Mouse (Mus musculus) CH12.LX (cell line): Measurements from ENCODE around the gene Dip2b. TPM values are rescaled to one million over a fixed set of nuclear protein-coding genes. Genes with fewer than 3 reads are reported as not detected.

ENCODE experiments used
- DNase-seq: peaks from one replicate; pipeline ENCODE4 v3.0.0-alpha.2; 2013; ENCODE audit errors: extremely low read depth
- H3K27ac ChIP-seq: 2 replicates; pipeline ENCODE4 v1.5.1; 2012; ENCODE audit warnings: low read depth, mild to moderate bottlenecking, control low read depth, moderate library complexity; ENCODE audit not compliant: insufficient read depth
- H3K27me3 ChIP-seq: replicated peaks from 2 replicates; pipeline ENCODE3; 2012; ENCODE audit warnings: inconsistent platforms
- H3K36me3 ChIP-seq, 2 experiments: replicated peaks in 1 of 2; 2 replicates each; pipeline versions ENCODE3 to v1.6.1; 2012; ENCODE audit warnings: inconsistent platforms in 1 of 2, low read length in 1 of 2, mild to moderate bottlenecking in 1 of 2, mixed read lengths in 1 of 2, moderate library complexity in 1 of 2; ENCODE audit not compliant: control insufficient read depth in 1 of 2, insufficient read depth in 1 of 2
- H3K4me1 ChIP-seq, 2 experiments: 2 replicates each; pipeline ENCODE4 v1.6.1; 2012; ENCODE audit warnings: inconsistent platforms in 1 of 2, moderate library complexity in 1 of 2; ENCODE audit not compliant: insufficient read depth in 2 of 2, control insufficient read depth in 1 of 2
- H3K4me2 ChIP-seq: 2 replicates; pipeline ENCODE4 v1.6.1; 2012; ENCODE audit warnings: low read depth, mild to moderate bottlenecking, control low read depth; ENCODE audit not compliant: poor library complexity, insufficient read depth, severe bottlenecking
- H3K4me3 ChIP-seq, 3 experiments: fragments of 150-350 bp in 1 of 3; sonication (generic) in 1 of 3; replicated peaks in 1 of 3; 2 replicates each; pipeline versions ENCODE3 to v1.5.1; 2011 to 2012; ENCODE audit warnings: low read depth in 2 of 3, low read length in 2 of 3, mild to moderate bottlenecking in 2 of 3, moderate library complexity in 2 of 3, control low read depth in 1 of 3, improper control_type of control experiment in 1 of 3, inconsistent platforms in 1 of 3, mixed read lengths in 1 of 3; ENCODE audit not compliant: poor library complexity in 1 of 3
- H3K79me2 ChIP-seq: replicated peaks from 2 replicates; pipeline ENCODE4 v1.6.1; 2012; ENCODE audit warnings: mild to moderate bottlenecking, moderate library complexity; ENCODE audit not compliant: control insufficient read depth, poor library complexity, insufficient read depth, severe bottlenecking; ENCODE audit errors: extremely low read depth
- H3K9ac ChIP-seq: 2 replicates; pipeline ENCODE4 v1.6.1; 2012; ENCODE audit warnings: low read depth, mild to moderate bottlenecking, control low read depth, moderate library complexity; ENCODE audit not compliant: insufficient read depth
- H3K9me3 ChIP-seq: replicated peaks from 2 replicates; pipeline ENCODE3; 2012; ENCODE audit warnings: low read length, inconsistent platforms, mixed read lengths
- BHLHE40 ChIP-seq: IDR thresholded peaks from 2 replicates; pipeline ENCODE4 v1.6.1; 2011; ENCODE audit warnings: mild to moderate bottlenecking, low read depth, low read length, improper control_type of control experiment
- CHD1 ChIP-seq: IDR thresholded peaks from 2 replicates; pipeline ENCODE4 v1.6.1; 2012; ENCODE audit warnings: low read depth, low read length, improper control_type of control experiment, inconsistent platforms
- CHD2 ChIP-seq: IDR thresholded peaks from 2 replicates; pipeline ENCODE4 v1.6.1; 2011; ENCODE audit warnings: low read length, improper control_type of control experiment
- CTCF ChIP-seq, 2 experiments: IDR thresholded peaks in 1 of 2; conservative IDR thresholded peaks in 1 of 2; 2 replicates each; pipeline ENCODE4 v1.5.1; 2011 to 2012; ENCODE audit warnings: low read depth in 2 of 2, low read length in 2 of 2, improper control_type of control experiment in 1 of 2, inconsistent platforms in 1 of 2, mild to moderate bottlenecking in 1 of 2, moderate library complexity in 1 of 2
- ELF1 ChIP-seq: IDR thresholded peaks from 2 replicates; pipeline ENCODE4 v1.6.1; 2014; ENCODE audit warnings: low read depth, mild to moderate bottlenecking, inconsistent platforms, low read length, improper control_type of control experiment
- EP300 ChIP-seq: IDR thresholded peaks from 2 replicates; pipeline ENCODE4 v1.6.1; 2011; ENCODE audit warnings: low read length, improper control_type of control experiment
- ETS1 ChIP-seq: conservative IDR thresholded peaks from 2 replicates; pipeline ENCODE4 v1.6.1; 2012; ENCODE audit warnings: low read depth, mild to moderate bottlenecking, inconsistent platforms, low read length, improper control_type of control experiment, moderate library complexity
- HCFC1 ChIP-seq: IDR thresholded peaks from 2 replicates; pipeline ENCODE4 v1.6.1; 2012; ENCODE audit warnings: low read depth, mild to moderate bottlenecking, inconsistent platforms, low read length, improper control_type of control experiment
- IRF4 ChIP-seq: IDR thresholded peaks from 2 replicates; pipeline ENCODE4 v1.6.1; 2014; ENCODE audit warnings: low read depth, mild to moderate bottlenecking, inconsistent platforms, low read length, improper control_type of control experiment
- JUN ChIP-seq: IDR thresholded peaks from 2 replicates; pipeline ENCODE4 v1.6.1; 2011; ENCODE audit warnings: low read depth, mild to moderate bottlenecking, low read length, improper control_type of control experiment, moderate library complexity; ENCODE audit not compliant: insufficient read depth
- KAT2A ChIP-seq: IDR thresholded peaks from 2 replicates; pipeline ENCODE4 v1.6.1; 2012; ENCODE audit warnings: low read length, improper control_type of control experiment, inconsistent platforms; ENCODE audit not compliant: insufficient replicate concordance
- MAFK ChIP-seq: IDR thresholded peaks from 2 replicates; pipeline ENCODE4 v1.6.1; 2011; ENCODE audit warnings: low read length, improper control_type of control experiment; ENCODE audit not compliant: insufficient replicate concordance
- NELFE ChIP-seq: IDR thresholded peaks from 2 replicates; pipeline ENCODE4 v1.6.1; 2011; ENCODE audit warnings: low read depth, low read length, improper control_type of control experiment
- POLR2A ChIP-seq: IDR thresholded peaks from 2 replicates; pipeline ENCODE4 v1.6.1; 2011; ENCODE audit warnings: low read depth, mild to moderate bottlenecking, improper control_type of control experiment, low read length
- TCF12 ChIP-seq: IDR thresholded peaks from 2 replicates; pipeline ENCODE4 v1.6.1; 2014; ENCODE audit warnings: low read depth, mild to moderate bottlenecking, inconsistent platforms, low read length, improper control_type of control experiment
- UBTF ChIP-seq: IDR thresholded peaks from 2 replicates; pipeline ENCODE4 v1.6.1; 2012; ENCODE audit warnings: low read depth, mild to moderate bottlenecking, inconsistent platforms, low read length, improper control_type of control experiment, moderate library complexity
- USF1 ChIP-seq: IDR thresholded peaks from 2 replicates; pipeline ENCODE4 v1.6.1; 2014; ENCODE audit warnings: low read depth, mild to moderate bottlenecking, inconsistent platforms, low read length, improper control_type of control experiment
- USF2 ChIP-seq: conservative IDR thresholded peaks from 2 replicates; pipeline ENCODE4 v1.6.1; 2011; ENCODE audit warnings: low read depth, low read length, improper control_type of control experiment
- ZC3H11A ChIP-seq: IDR thresholded peaks from 2 replicates; pipeline ENCODE4 v1.6.1; 2012; ENCODE audit warnings: low read depth, mild to moderate bottlenecking, inconsistent platforms, low read length, improper control_type of control experiment
- ZKSCAN1 ChIP-seq: IDR thresholded peaks from 2 replicates; pipeline ENCODE4 v1.6.1; 2012; ENCODE audit warnings: low read depth, inconsistent platforms, low read length, improper control_type of control experiment, borderline replicate concordance
- ZMIZ1 ChIP-seq: IDR thresholded peaks from 2 replicates; pipeline ENCODE4 v1.6.1; 2012; ENCODE audit warnings: low read depth, mild to moderate bottlenecking, inconsistent platforms, low read length, improper control_type of control experiment
- dilution Hi-C: fragments of 300-500 bp; cut with MboI; formaldehyde crosslinking; loops from 2 replicates; pipeline ENCODE4 v1.14.3; 2020; ENCODE audit warnings: low sequenced_read_pairs; ENCODE audit not compliant: extremely low pct_unique_long_range_greater_than_20kb, extremely low pct_ligation_motif_present
- in situ Hi-C: fragments of 300-500 bp; cut with MboI; formaldehyde crosslinking; loops from 3 replicates; pipeline ENCODE4 v1.14.3; 2019; ENCODE audit warnings: low sequenced_read_pairs, low pct_ligation_motif_present, low pct_unique_long_range_greater_than_20kb, mixed read lengths
- polyA plus RNA-seq: library from polyadenylated mRNA; unstranded; fragments of >175 nt; gene quantifications from 2 replicates; pipeline ENCODE4 v1.2.1, GENCODE M21; 2012; ENCODE audit warnings: low read depth; ENCODE audit not compliant: insufficient read length
- total RNA-seq, 2 experiments: library from RNA; depleted of rRNA; stranded (reverse); fragments of 300-350 nt in 1 of 2; fragments of >200 nt in 1 of 2; gene quantifications; 2 replicates each; pipeline ENCODE4 v1.2.3; 2012 to 2014

Dip2b gene
- total and polyA plus RNA-seq, 3 experiments: 15.7 to 18.2 (median 16.7) TPM

- in situ Hi-C loops (no loop called here), dilution Hi-C loops (no loop called here)
- no peak for DNase-seq
- Histone ChIP-seq H3K4me3 (no peak overlapping the region), H3K9me3 (no peaks in the 10 kb centered on the region), H3K79me2 (peaks cover 2% of the 10 kb centered on the region), H3K4me1 (peaks cover 14 to 64% of the 10 kb centered on the region in 2 experiments), H3K9ac (no peak overlapping the region), H3K27ac (no peak overlapping the region), H3K36me3 (peaks cover 0 to 27% of the 10 kb centered on the region in 2 experiments), H3K4me2 (no peak overlapping the region), H3K27me3 (no peaks in the 10 kb centered on the region)
- TF ChIP-seq CTCF (conservative IDR thresholded peaks at IDR 0.05 in 1 of 2, IDR thresholded peaks at IDR 0.05 in 1 of 2; ENCODE audit: low read depth in 2 of 2, low read length in 2 of 2) (no peak), POLR2A (no peak)
Measured at GRCm38 (mm10) chr15:100082733-100083132, 44.3 kb downstream of the Dip2b start.

- H3K9ac ChIP-seq: no peak overlapping the region
- TF ChIP-seq EP300: no peak
- TF ChIP-seq ELF1: no peak
- no peak for TF ChIP-seq ZMIZ1
- TF ChIP-seq BHLHE40: no peak
- TF ChIP-seq USF1: no peak
- TF ChIP-seq CHD1: no peak
- no peak for TF ChIP-seq MAFK
- no peak for TF ChIP-seq UBTF
- no peak for TF ChIP-seq USF2
- no peak for TF ChIP-seq HCFC1
- no peak for TF ChIP-seq CHD2
- no peaks in the 10 kb centered on the region for H3K9me3 ChIP-seq
- H3K4me2 ChIP-seq: no peak overlapping the region
- no peak overlapping the region for H3K4me3 ChIP-seq
- H3K27me3 ChIP-seq: no peaks in the 10 kb centered on the region
- H3K27ac ChIP-seq: no peak overlapping the region
- in situ Hi-C loops: no loop called here
- peaks cover 14 to 56% of the 10 kb centered on the region in 2 experiments for H3K4me1 ChIP-seq
- dilution Hi-C loops: no loop called here
- no peak for DNase-seq
- peaks cover 0 to 24% of the 10 kb centered on the region in 2 experiments for H3K36me3 ChIP-seq
- no peaks in the 10 kb centered on the region; the same call in 1 of the 2 replicates for H3K79me2 ChIP-seq
Measured at GRCm38 (mm10) chr15:100083882-100084281, 45.4 kb downstream of the Dip2b start.

GRCm38 (mm10) chr15:100084882-100085281 lies 46.4 kb downstream of the Dip2b start:
- Histone ChIP-seq H3K4me1 (peaks cover 17 to 55% of the 10 kb centered on the region in 2 experiments), H3K9me3 (no peaks in the 10 kb centered on the region), H3K27ac (no peak overlapping the region), H3K9ac (no peak overlapping the region), H3K4me2 (no peak overlapping the region), H3K79me2 (no peaks in the 10 kb centered on the region; the same call in 1 of the 2 replicates), H3K27me3 (no peaks in the 10 kb centered on the region), H3K4me3 (no peak overlapping the region), H3K36me3 (peaks cover 0 to 24% of the 10 kb centered on the region in 2 experiments)
- TF ChIP-seq JUN (no peak), ETS1 (no peak), POLR2A (no peak), ZKSCAN1 (no peak), IRF4 (no peak), UBTF (no peak), ZC3H11A (no peak), MAFK (no peak), CHD1 (no peak), TCF12 (no peak), NELFE (no peak), KAT2A (no peak)
- DNase-seq: no peak
- in situ Hi-C loops: no loop called here
- dilution Hi-C loops: no loop called here
